Mouse (Mus musculus) bone marrow, adult 2 months (tissue): ENCODE measurements at regions not wholly inside any gene's neighbourhood (a gene's known extent, or its start where the extent isn't known, plus 50 kb on each side); places are given as distances from the start of the nearest gene placed in this dataset.

Source experiments
- CTCF ChIP-seq: fragments of 200-500 bp; IDR thresholded peaks from 2 replicates; pipeline ENCODE4 v1.5.1; 2011; ENCODE audit warnings: low read length, control low read depth; ENCODE audit not compliant: control insufficient read depth, insufficient read depth
- POLR2A ChIP-seq: fragments of 200-500 bp; IDR thresholded peaks from 2 replicates; pipeline ENCODE4 v1.6.1; 2011; ENCODE audit warnings: low read depth, mild to moderate bottlenecking, control low read depth, low read length, borderline replicate concordance; ENCODE audit not compliant: control insufficient read depth

DNA sequence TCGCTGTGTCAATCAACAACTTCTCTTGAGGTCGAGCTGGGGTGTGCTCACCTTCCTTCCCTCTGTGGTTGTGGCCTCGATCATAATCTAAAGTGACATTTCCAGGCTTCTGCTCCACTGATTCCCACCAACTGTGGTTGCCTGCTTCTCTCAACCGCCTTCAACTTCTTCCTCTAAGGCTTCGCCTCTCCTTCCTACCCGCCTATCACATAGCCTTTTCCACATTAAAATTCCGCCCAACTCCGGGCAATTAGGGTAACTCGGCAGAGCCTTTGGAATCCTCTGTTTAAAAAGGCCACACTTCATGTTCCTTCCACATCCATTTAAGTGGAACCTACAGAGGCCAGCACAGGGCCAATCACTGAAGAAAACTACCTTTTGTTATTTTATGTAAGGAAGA is 238.4 kb downstream of the Cxcl12 start:
- TF ChIP-seq CTCF (no peak), POLR2A (no peak)
